ENCODE assay signal across 8 mouse cellular contexts in genomic region chr11:75677881-75678746, GRCm38 (mm10). TPM values are rescaled to one million over a fixed set of nuclear protein-coding genes. Genes with fewer than 3 reads are reported as not detected.
A peak's percentile ranks its signal among the peaks of the same experiment; 100 is the strongest.
DNase-seq lines count a peak whose midpoint lies in the region; ATAC-seq and TF ChIP-seq lines count a peak whose summit lies in the region.

No protein-coding gene starts in this region.

- no peaks in the 10 kb centered on the region for H3K9me3 ChIP-seq in heart, embryonic 12.5 days (replicated peaks)
- no peaks in the 10 kb centered on the region for H3K9me3 ChIP-seq in ES-Bruce4 (replicated peaks; ENCODE audit: control insufficient read depth, insufficient read depth, low read length, poor library complexity, severe bottlenecking)
- H3K9me3 ChIP-seq in forebrain, postnatal 0 days (ENCODE audit: low read length) = no peaks in the 10 kb centered on the region
- no peaks in the 10 kb centered on the region for H3K9me3 ChIP-seq in liver, postnatal 0 days (ENCODE audit: low read length)

- H3K27ac ChIP-seq in heart, embryonic 12.5 days (ENCODE audit: poor library complexity, severe bottlenecking) = peak overlapping the region; percentile 93
- H3K27ac ChIP-seq in ES-Bruce4 (ENCODE audit: insufficient read depth, low read length) = no peak overlapping the region
- peak overlapping the region; percentile 29; the same call in 1 of the 2 replicates for H3K27ac ChIP-seq in forebrain, postnatal 0 days (ENCODE audit: low read depth, low read length)
- H3K27ac ChIP-seq in liver, postnatal 0 days (ENCODE audit: low read depth) = peak overlapping the region; percentile 96

- peak overlapping the region; percentile 64 for H3K9ac ChIP-seq in heart, embryonic 12.5 days
- peak overlapping the region; percentile 11; the same call in 1 of the 2 replicates for H3K9ac ChIP-seq in ES-Bruce4 (ENCODE audit: low read depth, poor library complexity, severe bottlenecking)
- no peak overlapping the region for H3K9ac ChIP-seq in forebrain, postnatal 0 days
- H3K9ac ChIP-seq in liver, postnatal 0 days (replicated peaks) = peak overlapping the region; percentile 59

- TF ChIP-seq POLR2A in ES-Bruce4 (IDR thresholded peaks at IDR 0.05; ENCODE audit: insufficient read depth, low read length) = no peak

- no peak for DNase-seq in heart, adult 18-20 months
- no peak for DNase-seq in forebrain, postnatal 0 days
- no peak for DNase-seq in liver, postnatal 0 days
- no peak for DNase-seq in ovary, postnatal 36 days (ENCODE audit: low spot score)
- DNase-seq in gastrocnemius, postnatal 14 days = no peak

- intact Hi-C loops in gastrocnemius, postnatal 14 days (cut with DNase I; ENCODE audit: low total_unique reads) = loop anchor here (2.0 kb wide), 1 partner anchor 45 kb away; no protein-coding TSS in a partner anchor

- WGBS in heart, embryonic 12.5 days = 78% methylated on average over 3 of the region's 3 CpGs
- 93% methylated on average over 3 of the region's 3 CpGs for WGBS in forebrain, postnatal 0 days
- 86% methylated on average over 3 of the region's 3 CpGs for WGBS in liver, postnatal 0 days (ENCODE audit: insufficient replicate concordance)

- no peak for ATAC-seq in heart, embryonic 12.5 days (ENCODE audit: insufficient number of reproducible peaks, low FRiP score)
- no peak for ATAC-seq in forebrain, postnatal 0 days
- no peak for ATAC-seq in liver, postnatal 0 days
- no peak for ATAC-seq in granulocyte monocyte progenitor cell, adult 5-6 weeks (replicated peaks; ENCODE audit: poor library complexity, severe bottlenecking)

- no peak for TF ChIP-seq CTCF in ES-Bruce4 (IDR thresholded peaks at IDR 0.05; ENCODE audit: low read depth, low read length)
- TF ChIP-seq CTCF in forebrain, postnatal 0 days (IDR thresholded peaks at IDR 0.05; ENCODE audit: low read depth) = no peak
- TF ChIP-seq CTCF in liver, postnatal 0 days (IDR thresholded peaks at IDR 0.05; ENCODE audit: low read depth) = no peak

- peak overlapping the region; percentile 75 for H3K4me2 ChIP-seq in heart, embryonic 12.5 days
- peak overlapping the region; percentile 69 for H3K4me2 ChIP-seq in forebrain, postnatal 0 days (ENCODE audit: low read depth)
- peak overlapping the region; percentile 74 for H3K4me2 ChIP-seq in liver, postnatal 0 days (ENCODE audit: low read depth, low read length)

- H3K4me1 ChIP-seq in heart, embryonic 12.5 days (replicated peaks) = peaks cover 17% of the 10 kb centered on the region
- no peaks in the 10 kb centered on the region for H3K4me1 ChIP-seq in ES-Bruce4 (ENCODE audit: control insufficient read depth, insufficient read depth, low read length)
- peaks cover 16% of the 10 kb centered on the region for H3K4me1 ChIP-seq in forebrain, postnatal 0 days (ENCODE audit: insufficient read depth)
- peaks cover 30% of the 10 kb centered on the region for H3K4me1 ChIP-seq in liver, postnatal 0 days (ENCODE audit: insufficient read depth)

- peak overlapping the region; percentile 94 for H3K4me3 ChIP-seq in heart, embryonic 12.5 days
- peak overlapping the region; percentile 70 for H3K4me3 ChIP-seq in ES-Bruce4 (ENCODE audit: low read depth, low read length)
- H3K4me3 ChIP-seq in forebrain, postnatal 0 days (ENCODE audit: low read depth, low read length) = peak overlapping the region; percentile 82
- H3K4me3 ChIP-seq in liver, postnatal 0 days (ENCODE audit: low read depth, low read length) = peak overlapping the region; percentile 94

- no peak for TF ChIP-seq EP300 in ES-Bruce4 (IDR thresholded peaks at IDR 0.05; ENCODE audit: insufficient read depth, low read depth, low read length)
- no peak for TF ChIP-seq EP300 in liver, postnatal 0 days (IDR thresholded peaks at IDR 0.05; ENCODE audit: low read depth)

- no peaks in the 10 kb centered on the region for H3K27me3 ChIP-seq in heart, embryonic 12.5 days (replicated peaks)
- no peaks in the 10 kb centered on the region for H3K27me3 ChIP-seq in ES-Bruce4 (ENCODE audit: control insufficient read depth, insufficient read depth, low read length, poor library complexity, severe bottlenecking)
- no peaks in the 10 kb centered on the region for H3K27me3 ChIP-seq in forebrain, postnatal 0 days (ENCODE audit: insufficient read depth, low read length)
- H3K27me3 ChIP-seq in liver, postnatal 0 days (ENCODE audit: insufficient read depth, low read length) = no peaks in the 10 kb centered on the region

- H3K36me3 ChIP-seq in heart, embryonic 12.5 days = peaks cover 18% of the 10 kb centered on the region
- peaks cover 11% of the 10 kb centered on the region for H3K36me3 ChIP-seq in ES-Bruce4 (ENCODE audit: control insufficient read depth, insufficient read depth, low read length, poor library complexity, severe bottlenecking)
- H3K36me3 ChIP-seq in forebrain, postnatal 0 days (ENCODE audit: insufficient read depth) = peaks cover 10% of the 10 kb centered on the region
- H3K36me3 ChIP-seq in liver, postnatal 0 days (replicated peaks; ENCODE audit: insufficient read depth, low read length) = peaks cover 13% of the 10 kb centered on the region

RNA-seq across cellular contexts. Expression of gene Crk, which starts 0.9 kb away (rescaled TPM):
- polyA plus RNA-seq in heart, embryonic 12.5 days (2016; fragmentation: Nextera tagmentation; extraction: Ambion mirVana) = 110 and 111 TPM in 2 replicates
- 10 to 100 TPM; 83.6 to 87.8 TPM for total RNA-seq in heart, adult 18-20 months (2021)
- 86.0 and 91.5 TPM in 2 replicates for polyA plus RNA-seq in ES-Bruce4 (2011; ENCODE audit: insufficient read depth, insufficient read length, low read depth, missing spikeins)
- total RNA-seq in forebrain, postnatal 0 days (2014; rRNA removed) = 88.7 and 89.8 TPM in 2 replicates
- polyA plus RNA-seq in forebrain, postnatal 0 days (2015; fragmentation: Nextera tagmentation; extraction: Ambion mirVana) = 90.9 and 93.4 TPM in 2 replicates
- polyA plus RNA-seq in liver, postnatal 0 days (2015; fragmentation: Nextera tagmentation; extraction: Ambion mirVana) = 35.0 and 36.0 TPM in 2 replicates
- total RNA-seq in granulocyte monocyte progenitor cell, adult 5-6 weeks (2014; fragmentation: Nextera tagmentation) = 23.8 and 31.7 TPM in 2 replicates
- total RNA-seq in granulocyte monocyte progenitor cell, adult 5-6 weeks (2017) = 33.2 and 38.1 TPM in 2 replicates
- 10 to 100 TPM; 44.6 to 45.4 TPM for total RNA-seq in gastrocnemius, postnatal 14 days (2021)

RNA-seq across cellular contexts. Expression of gene Myo1c, which starts 27.8 kb away (rescaled TPM):
- 72.3 and 76.7 TPM in 2 replicates for polyA plus RNA-seq in heart, embryonic 12.5 days (2016; fragmentation: Nextera tagmentation; extraction: Ambion mirVana)
- 10 to 100 TPM; 87.2 to 96.1 TPM for total RNA-seq in heart, adult 18-20 months (2021)
- 78.7 and 82.9 TPM in 2 replicates for polyA plus RNA-seq in ES-Bruce4 (2011; ENCODE audit: insufficient read depth, insufficient read length, low read depth, missing spikeins)
- total RNA-seq in forebrain, postnatal 0 days (2014; rRNA removed) = 17.5 and 21.0 TPM in 2 replicates
- 6.5 and 8.2 TPM in 2 replicates for polyA plus RNA-seq in forebrain, postnatal 0 days (2015; fragmentation: Nextera tagmentation; extraction: Ambion mirVana)
- 19.4 and 22.4 TPM in 2 replicates for polyA plus RNA-seq in liver, postnatal 0 days (2015; fragmentation: Nextera tagmentation; extraction: Ambion mirVana)
- total RNA-seq in granulocyte monocyte progenitor cell, adult 5-6 weeks (2014; fragmentation: Nextera tagmentation) = 21.2 and 22.1 TPM in 2 replicates
- 9.7 and 14.8 TPM in 2 replicates for total RNA-seq in granulocyte monocyte progenitor cell, adult 5-6 weeks (2017)
- 10 to 100 TPM; 50.5 to 51.8 TPM for total RNA-seq in gastrocnemius, postnatal 14 days (2021)

RNA-seq across cellular contexts. Expression of gene Inpp5k, which starts 47.3 kb away (rescaled TPM):
- polyA plus RNA-seq in heart, embryonic 12.5 days (2016; fragmentation: Nextera tagmentation; extraction: Ambion mirVana) = 17.3 and 17.5 TPM in 2 replicates
- 10 to 100 TPM; 24.1 to 28.3 TPM for total RNA-seq in heart, adult 18-20 months (2021)
- polyA plus RNA-seq in ES-Bruce4 (2011; ENCODE audit: insufficient read depth, insufficient read length, low read depth, missing spikeins) = 20.5 and 22.6 TPM in 2 replicates
- total RNA-seq in forebrain, postnatal 0 days (2014; rRNA removed) = 52.4 and 57.4 TPM in 2 replicates
- 50.2 and 50.7 TPM in 2 replicates for polyA plus RNA-seq in forebrain, postnatal 0 days (2015; fragmentation: Nextera tagmentation; extraction: Ambion mirVana)
- polyA plus RNA-seq in liver, postnatal 0 days (2015; fragmentation: Nextera tagmentation; extraction: Ambion mirVana) = 16.7 TPM in 2 replicates
- 37.3 and 40.0 TPM in 2 replicates for total RNA-seq in granulocyte monocyte progenitor cell, adult 5-6 weeks (2014; fragmentation: Nextera tagmentation)
- total RNA-seq in granulocyte monocyte progenitor cell, adult 5-6 weeks (2017) = 26.0 and 35.6 TPM in 2 replicates
- total RNA-seq in gastrocnemius, postnatal 14 days (2021) = 10 to 100 TPM; 17.0 to 23.0 TPM

RNA-seq across cellular contexts. Expression of gene Ywhae, which starts 54.6 kb away (rescaled TPM):
- 842 and 863 TPM in 2 replicates for polyA plus RNA-seq in heart, embryonic 12.5 days (2016; fragmentation: Nextera tagmentation; extraction: Ambion mirVana)
- 100 to 1,000 TPM; 547 to 552 TPM for total RNA-seq in heart, adult 18-20 months (2021)
- polyA plus RNA-seq in ES-Bruce4 (2011; ENCODE audit: insufficient read depth, insufficient read length, low read depth, missing spikeins) = 1,329 and 1,367 TPM in 2 replicates
- 309 and 330 TPM in 2 replicates for total RNA-seq in forebrain, postnatal 0 days (2014; rRNA removed)
- polyA plus RNA-seq in forebrain, postnatal 0 days (2015; fragmentation: Nextera tagmentation; extraction: Ambion mirVana) = 1,517 and 1,700 TPM in 2 replicates
- polyA plus RNA-seq in liver, postnatal 0 days (2015; fragmentation: Nextera tagmentation; extraction: Ambion mirVana) = 190 and 204 TPM in 2 replicates
- total RNA-seq in granulocyte monocyte progenitor cell, adult 5-6 weeks (2014; fragmentation: Nextera tagmentation) = 470 and 493 TPM in 2 replicates
- total RNA-seq in granulocyte monocyte progenitor cell, adult 5-6 weeks (2017) = 364 and 374 TPM in 2 replicates
- 100 to 1,000 TPM; 633 to 674 TPM for total RNA-seq in gastrocnemius, postnatal 14 days (2021)
